Mouse (Mus musculus) spleen, postnatal 4 days (tissue): Measurements from ENCODE around the gene Vmn2r118.

Source experiments
- DNase-seq, 2 experiments: peaks; one replicate each; pipeline ENCODE4 v3.0.0; 2022; ENCODE audit warnings: low spot score in 2 of 2

Gene Vmn2r118

DNA sequence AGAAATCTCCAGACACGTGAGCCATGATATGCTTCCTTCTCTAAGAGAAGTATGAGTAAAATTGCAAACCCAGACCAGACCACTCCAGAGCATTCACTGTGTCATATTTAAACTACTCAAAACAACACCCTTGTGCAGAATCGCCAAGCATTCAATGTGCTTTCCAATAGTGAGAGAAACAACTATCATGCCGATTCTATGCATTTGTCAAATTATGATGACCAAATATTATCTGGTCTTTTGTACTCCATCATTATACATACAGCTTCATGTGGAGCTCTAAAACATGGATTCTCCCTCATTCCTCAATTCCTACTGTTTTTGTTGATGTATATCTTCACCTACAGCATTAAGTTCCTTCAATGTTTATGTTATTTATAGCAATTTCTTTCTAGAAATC is at the start of gene Vmn2r118:
Gene Vmn2r118 (minus strand): TSS at position 101 of the 400 bp plus-strand sequence.
- DNase-seq: no peak

- no peak for DNase-seq
These were observed 36.1 kb upstream of the Vmn2r118 start for GRCm38 (mm10) chr17:55661099-55661498.

DNA sequence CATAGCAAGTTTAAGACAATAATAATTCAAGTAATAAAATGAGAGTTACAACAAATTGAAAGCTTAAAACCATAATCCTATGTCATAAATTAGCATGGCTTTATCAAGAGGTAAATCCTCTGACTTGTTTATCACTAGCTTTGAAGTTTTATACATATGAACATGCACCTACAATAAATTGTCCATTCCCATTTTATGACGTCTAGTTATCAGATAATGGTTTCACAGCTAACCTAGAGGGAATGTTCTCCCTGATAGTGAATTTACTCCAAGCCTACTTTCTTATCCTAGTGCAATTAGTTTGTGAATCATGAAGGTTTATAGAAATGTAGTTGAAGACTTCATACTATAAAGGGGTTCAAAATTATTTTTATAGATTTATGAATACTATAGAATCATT is 34.2 kb downstream of the Vmn2r118 start:
- no peak for DNase-seq

DNA sequence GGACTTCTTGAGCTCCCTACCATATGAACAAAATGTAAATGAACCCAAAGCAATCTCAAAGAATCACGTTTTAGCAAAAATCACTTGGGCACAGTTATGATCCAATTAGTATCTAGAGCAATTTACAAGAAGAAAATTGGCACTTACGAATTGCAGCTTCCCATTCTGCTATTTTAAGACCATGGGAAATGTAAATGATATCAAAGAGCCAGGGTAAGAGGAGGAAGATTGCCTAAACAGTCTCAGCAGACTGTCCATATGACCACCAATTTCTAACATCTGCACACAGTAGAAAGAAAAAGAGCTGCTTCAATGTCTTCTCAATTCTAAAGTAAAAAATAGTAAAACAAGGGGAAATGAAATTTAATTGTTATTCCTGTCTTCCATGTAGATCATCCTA is 63.2 kb downstream of the Vmn2r118 start:
- DNase-seq: no peak

- no peak for DNase-seq
These were observed 76.5 kb downstream of the Vmn2r118 start for GRCm38 (mm10) chr17:55548476-55548875.
